Mouse (Mus musculus): ENCODE measurements around the gene Mapk14. TPM values are rescaled to one million over a fixed set of nuclear protein-coding genes. Genes with fewer than 3 reads are reported as not detected.

Gene Mapk14
- polyA plus RNA-seq, 1 experiment from 2014 or later, result 24.5 TPM

DNA sequence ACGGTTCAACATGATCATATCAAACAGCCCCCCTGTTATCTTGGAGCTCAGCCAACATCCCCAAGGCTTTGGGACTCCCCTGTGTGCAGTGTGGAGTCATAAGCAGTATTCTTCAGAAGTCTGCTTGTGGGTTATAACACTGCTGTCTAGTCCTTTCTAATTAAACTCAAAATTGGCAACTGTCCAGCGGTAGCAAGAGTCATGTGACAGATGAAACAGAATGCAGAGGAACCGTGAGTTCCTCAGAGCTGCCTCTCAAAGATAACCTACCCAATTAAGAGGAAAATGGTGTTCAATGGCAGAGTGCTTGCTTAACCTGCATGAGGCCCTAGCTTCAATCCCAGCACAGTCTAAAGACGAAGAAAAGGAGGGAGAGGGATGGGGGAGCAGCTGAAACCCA lies 33.2 kb upstream of the Mapk14 start:
- DNase-seq (no peak), ATAC-seq (no peak)
- no peak overlapping the region for H3K27ac ChIP-seq (ENCODE audit: low read depth)
- no peaks in the 10 kb centered on the region for H3K36me3 ChIP-seq (replicated peaks; ENCODE audit: insufficient read depth, low read length)
- 31% methylated on average over 4 of the region's 4 CpGs for WGBS (ENCODE audit: insufficient replicate concordance)
- H3K27me3 ChIP-seq (ENCODE audit: insufficient read depth, low read length), result no peaks in the 10 kb centered on the region
- TF ChIP-seq EP300 (IDR thresholded peaks at IDR 0.05; ENCODE audit: low read depth) (no peak), CTCF (IDR thresholded peaks at IDR 0.05; ENCODE audit: low read depth) (no peak)
- H3K9ac ChIP-seq (replicated peaks), result no peak overlapping the region
- no peaks in the 10 kb centered on the region for H3K9me3 ChIP-seq (ENCODE audit: low read length)
- H3K4me1 ChIP-seq (ENCODE audit: insufficient read depth), result no peaks in the 10 kb centered on the region
- no peak overlapping the region for H3K4me3 ChIP-seq (ENCODE audit: low read depth, low read length)
- H3K4me2 ChIP-seq (ENCODE audit: low read depth, low read length), result no peak overlapping the region

DNA sequence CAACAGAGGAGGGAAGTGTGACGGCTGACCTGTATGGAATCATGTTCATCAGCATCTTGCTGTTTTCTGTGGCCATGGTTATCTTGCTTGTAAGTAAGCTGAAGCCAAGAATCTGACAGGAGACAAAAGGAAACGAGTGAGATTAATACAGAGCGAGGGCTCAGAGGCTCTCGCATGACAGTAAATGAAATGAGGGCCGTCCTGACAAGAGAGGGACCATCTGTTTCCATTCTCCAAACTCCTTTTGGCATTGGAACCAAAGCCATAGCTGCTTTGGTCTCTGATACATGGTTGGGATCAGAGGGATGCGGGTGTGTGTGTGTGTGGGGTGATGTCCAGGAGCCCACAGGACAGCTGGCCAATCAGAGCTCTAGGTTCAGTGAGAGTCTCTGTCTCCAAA lies 31.6 kb upstream of the Mapk14 start:
- DNase-seq (no peak), ATAC-seq (no peak)
- no peaks in the 10 kb centered on the region for H3K4me1 ChIP-seq (ENCODE audit: insufficient read depth)
- H3K9ac ChIP-seq (replicated peaks), result no peak overlapping the region
- H3K4me3 ChIP-seq (ENCODE audit: low read depth, low read length), result no peak overlapping the region
- H3K9me3 ChIP-seq (ENCODE audit: low read length), result no peaks in the 10 kb centered on the region
- TF ChIP-seq EP300 (IDR thresholded peaks at IDR 0.05; ENCODE audit: low read depth) (no peak), CTCF (IDR thresholded peaks at IDR 0.05; ENCODE audit: low read depth) (no peak)
- H3K4me2 ChIP-seq (ENCODE audit: low read depth, low read length), result no peak overlapping the region
- H3K27ac ChIP-seq (ENCODE audit: low read depth), result no peak overlapping the region
- no peaks in the 10 kb centered on the region for H3K36me3 ChIP-seq (replicated peaks; ENCODE audit: insufficient read depth, low read length)
- H3K27me3 ChIP-seq (ENCODE audit: insufficient read depth, low read length), result no peaks in the 10 kb centered on the region
- 66% methylated on average over 6 of the region's 6 CpGs for WGBS (ENCODE audit: insufficient replicate concordance)

DNA sequence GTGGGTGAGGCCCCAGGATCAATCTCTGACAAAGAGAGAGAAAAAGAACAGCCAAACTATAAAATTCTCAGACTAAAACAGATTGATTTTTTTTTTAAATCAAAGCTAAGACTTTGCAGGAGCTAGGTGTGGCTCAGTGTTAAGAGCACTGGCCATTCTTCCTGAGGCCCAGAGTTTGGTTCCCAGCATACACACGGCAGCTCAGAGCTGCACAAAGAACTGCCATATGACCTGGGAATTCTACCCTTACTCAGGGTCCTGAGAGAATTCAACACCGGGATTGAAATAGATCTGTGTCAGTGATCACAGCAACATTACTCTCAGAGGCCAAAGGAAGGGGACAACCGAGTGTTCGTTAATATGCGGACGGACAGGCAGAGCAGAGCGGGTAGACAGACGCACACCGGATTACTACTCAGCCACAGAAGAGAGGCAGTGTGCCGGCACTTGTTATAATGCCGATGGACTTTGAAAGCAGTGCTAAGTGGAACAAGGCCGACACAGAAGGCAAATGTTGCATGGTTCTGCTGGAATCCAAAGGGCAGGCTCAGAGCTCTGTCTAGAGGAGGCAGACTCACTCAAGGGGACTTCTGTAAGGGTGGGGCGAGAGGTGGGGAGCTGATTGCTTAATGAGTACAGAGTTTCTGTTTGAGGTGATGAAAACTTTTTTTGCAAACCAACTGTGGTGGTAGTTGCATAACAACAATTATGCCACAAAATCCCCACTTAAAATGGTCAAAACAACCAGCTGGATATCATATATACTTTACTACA lies 8.6 kb upstream of the Mapk14 start:
- Histone ChIP-seq H3K27ac (ENCODE audit: low read depth) (peak overlapping the region; percentile 90), H3K4me2 (ENCODE audit: low read depth, low read length) (peak overlapping the region; percentile 39; the same call in 1 of the 2 replicates), H3K9ac (replicated peaks) (no peak overlapping the region), H3K4me1 (ENCODE audit: insufficient read depth) (peaks cover 13% of the 10 kb centered on the region; the same call in 1 of the 2 replicates), H3K4me3 (ENCODE audit: low read depth, low read length) (no peak overlapping the region), H3K27me3 (ENCODE audit: insufficient read depth, low read length) (no peaks in the 10 kb centered on the region), H3K9me3 (ENCODE audit: low read length) (no peaks in the 10 kb centered on the region), H3K36me3 (replicated peaks; ENCODE audit: insufficient read depth, low read length) (no peaks in the 10 kb centered on the region)
- 49% methylated on average over 13 of the region's 13 CpGs for WGBS (ENCODE audit: insufficient replicate concordance)
- ATAC-seq (peak; percentile 93), DNase-seq (peak; percentile 59)
- TF ChIP-seq EP300 (IDR thresholded peaks at IDR 0.05; ENCODE audit: low read depth) (peak; percentile 79), CTCF (IDR thresholded peaks at IDR 0.05; ENCODE audit: low read depth) (no peak)

DNA sequence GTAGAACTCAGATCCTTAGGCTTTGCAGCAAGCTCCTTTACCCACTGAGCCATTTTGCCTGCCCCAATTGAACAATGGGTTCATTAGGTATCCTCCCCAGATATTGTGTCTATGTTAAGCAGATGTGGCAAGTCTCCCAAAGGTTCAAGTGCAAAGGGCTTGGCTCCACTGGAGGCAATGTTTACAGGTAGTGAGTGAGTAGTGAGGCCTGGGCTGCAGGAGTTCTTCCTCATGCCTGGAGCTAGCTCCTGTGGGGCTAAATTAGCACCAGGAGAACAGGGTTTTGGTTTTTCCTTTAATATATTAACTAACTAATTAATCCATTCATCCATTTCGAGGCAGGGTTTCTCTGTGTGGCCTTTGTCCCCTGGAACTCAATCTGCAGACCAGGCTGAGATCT lies 7.5 kb upstream of the Mapk14 start:
- WGBS (ENCODE audit: insufficient replicate concordance), result 22% methylated on average over 1 of the region's 1 CpGs
- TF ChIP-seq EP300 (IDR thresholded peaks at IDR 0.05; ENCODE audit: low read depth) (no peak), CTCF (IDR thresholded peaks at IDR 0.05; ENCODE audit: low read depth) (no peak)
- Histone ChIP-seq H3K9me3 (ENCODE audit: low read length) (no peaks in the 10 kb centered on the region), H3K4me3 (ENCODE audit: low read depth, low read length) (no peak overlapping the region), H3K4me1 (ENCODE audit: insufficient read depth) (peaks cover 13% of the 10 kb centered on the region; the same call in 1 of the 2 replicates), H3K9ac (replicated peaks) (no peak overlapping the region), H3K36me3 (replicated peaks; ENCODE audit: insufficient read depth, low read length) (no peaks in the 10 kb centered on the region), H3K27ac (ENCODE audit: low read depth) (peak overlapping the region; percentile 90), H3K27me3 (ENCODE audit: insufficient read depth, low read length) (no peaks in the 10 kb centered on the region), H3K4me2 (ENCODE audit: low read depth, low read length) (no peak overlapping the region)
- peak; percentile 56 for ATAC-seq
- DNase-seq, result no peak

DNA sequence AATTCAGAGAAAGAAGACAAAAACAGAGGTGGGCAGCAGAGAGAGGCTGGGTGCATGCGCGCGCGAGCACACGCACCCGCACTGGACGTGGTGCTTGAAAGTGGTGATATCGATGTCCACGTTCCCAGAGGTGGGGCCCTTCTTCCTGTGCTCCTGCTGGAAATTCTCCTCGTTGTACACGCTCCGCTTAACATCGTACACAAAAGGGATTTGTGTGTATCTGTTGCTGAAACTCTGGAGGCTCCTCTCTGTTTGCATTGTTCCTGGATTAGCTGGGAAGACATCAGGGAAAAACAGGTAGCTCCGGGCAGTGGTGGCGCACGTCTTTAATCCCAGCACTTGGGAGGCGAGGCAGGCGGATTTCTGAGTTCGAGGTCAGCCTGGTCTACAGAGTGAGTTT lies 6.5 kb upstream of the Mapk14 start:
- H3K9ac ChIP-seq (replicated peaks), result no peak overlapping the region
- H3K4me1 ChIP-seq (ENCODE audit: insufficient read depth), result peaks cover 19% of the 10 kb centered on the region
- no peaks in the 10 kb centered on the region for H3K36me3 ChIP-seq (replicated peaks; ENCODE audit: insufficient read depth, low read length)
- TF ChIP-seq CTCF (IDR thresholded peaks at IDR 0.05; ENCODE audit: low read depth) (no peak), EP300 (IDR thresholded peaks at IDR 0.05; ENCODE audit: low read depth) (no peak)
- H3K4me3 ChIP-seq (ENCODE audit: low read depth, low read length), result no peak overlapping the region
- WGBS (ENCODE audit: insufficient replicate concordance), result 82% methylated on average over 19 of the region's 19 CpGs
- H3K27me3 ChIP-seq (ENCODE audit: insufficient read depth, low read length), result no peaks in the 10 kb centered on the region
- ATAC-seq (no peak), DNase-seq (no peak)
- H3K27ac ChIP-seq (ENCODE audit: low read depth), result no peak overlapping the region
- H3K4me2 ChIP-seq (ENCODE audit: low read depth, low read length), result no peak overlapping the region
- no peaks in the 10 kb centered on the region for H3K9me3 ChIP-seq (ENCODE audit: low read length)

DNA sequence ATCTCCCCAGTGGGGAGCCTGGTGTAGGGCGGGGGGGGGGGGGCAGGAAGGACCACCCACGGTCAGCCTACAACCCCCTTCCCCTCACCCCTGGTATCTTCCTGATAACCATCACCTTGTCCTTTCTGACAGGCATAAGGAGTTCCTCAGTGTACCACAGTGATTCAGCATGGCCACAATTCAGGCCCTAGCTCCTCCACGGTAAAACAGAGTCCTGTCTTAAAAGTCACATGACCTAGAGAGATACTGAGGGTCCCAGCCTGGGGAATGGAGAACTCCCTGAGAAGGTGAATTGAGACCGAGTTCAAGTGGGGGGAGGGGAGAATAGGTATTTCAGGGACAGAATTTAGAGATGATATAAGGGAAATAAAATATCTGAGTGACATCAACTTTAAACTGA lies 3.8 kb upstream of the Mapk14 start:
- TF ChIP-seq CTCF (IDR thresholded peaks at IDR 0.05; ENCODE audit: low read depth), result no peak
- no peak for TF ChIP-seq EP300 (IDR thresholded peaks at IDR 0.05; ENCODE audit: low read depth)
- no peak overlapping the region for H3K9ac ChIP-seq (replicated peaks)
- H3K27ac ChIP-seq (ENCODE audit: low read depth), result no peak overlapping the region
- WGBS (ENCODE audit: insufficient replicate concordance), result 25% methylated on average over 4 of the region's 4 CpGs
- ATAC-seq (no peak), DNase-seq (no peak)
- no peaks in the 10 kb centered on the region for H3K36me3 ChIP-seq (replicated peaks; ENCODE audit: insufficient read depth, low read length)
- no peaks in the 10 kb centered on the region for H3K27me3 ChIP-seq (ENCODE audit: insufficient read depth, low read length)
- no peak overlapping the region for H3K4me3 ChIP-seq (ENCODE audit: low read depth, low read length)
- peaks cover 26% of the 10 kb centered on the region for H3K4me1 ChIP-seq (ENCODE audit: insufficient read depth)
- H3K4me2 ChIP-seq (ENCODE audit: low read depth, low read length), result no peak overlapping the region
- no peaks in the 10 kb centered on the region for H3K9me3 ChIP-seq (ENCODE audit: low read length)

Measured in liver, postnatal 0 days (tissue).